Mouse (Mus musculus): ENCODE data around the gene Khdc4. TPM values are rescaled to one million over a fixed set of nuclear protein-coding genes. Genes with fewer than 3 reads are reported as not detected.
"Not testable (repeated sequence)": the region's sequence is repeated elsewhere in the genome, so short reads cannot be mapped to it uniquely, and the experiment has no call there.

Khdc4 gene
- total and polyA plus RNA-seq, 2 experiments from 2014 or later: 66.1 to 74.4 TPM

DNA sequence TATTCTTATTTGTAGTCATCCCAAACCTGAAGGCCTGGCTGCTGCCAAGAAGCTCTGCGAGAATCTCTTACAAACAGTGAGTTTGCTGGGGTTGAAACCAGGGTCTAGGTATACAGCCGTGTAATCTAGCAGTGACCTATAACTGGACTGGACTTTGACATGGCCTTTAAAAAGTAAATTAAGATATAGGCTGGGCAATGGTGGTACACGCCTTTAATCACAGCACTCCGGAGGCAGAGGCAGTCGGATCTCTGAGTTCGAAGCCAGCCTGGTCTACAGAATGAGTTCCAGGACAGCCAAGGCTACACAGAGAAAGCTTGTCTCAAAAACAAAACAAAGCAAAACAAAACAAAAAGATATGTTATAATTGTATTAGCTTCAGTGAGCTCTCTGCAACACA lies 13.2 kb downstream of the Khdc4 start:
- 97% methylated on average over 6 of the region's 6 CpGs for WGBS
- no peaks in the 10 kb centered on the region for H3K4me1 ChIP-seq (ENCODE audit: insufficient read depth, low read length)

GRCm38 (mm10) chr3:88700247-88700646 lies 14.6 kb downstream of the Khdc4 start:
- H3K27ac ChIP-seq: no peak overlapping the region
- H3K4me3 ChIP-seq (ENCODE audit: low read length): no peak overlapping the region
- H3K4me1 ChIP-seq (ENCODE audit: insufficient read depth, low read length): no peaks in the 10 kb centered on the region
- DNase-seq (ENCODE audit: low spot score) (no peak), ATAC-seq (no peak)
- no peak overlapping the region for H3K9ac ChIP-seq (replicated peaks; ENCODE audit: low read length)
- no peak for TF ChIP-seq CTCF (IDR thresholded peaks at IDR 0.05; ENCODE audit: low read depth)
- no peaks in the 10 kb centered on the region for H3K9me3 ChIP-seq (ENCODE audit: low read length)
- H3K36me3 ChIP-seq (ENCODE audit: insufficient read depth, low read length): peaks cover 84% of the 10 kb centered on the region
- WGBS: 79% methylated on average over 3 of the region's 3 CpGs
- H3K4me2 ChIP-seq (ENCODE audit: low read depth, low read length): no peak overlapping the region
- no peaks in the 10 kb centered on the region for H3K27me3 ChIP-seq (ENCODE audit: insufficient read depth, low read length)

More for the DNA sequence above, 13.2 kb downstream of the Khdc4 start:
- H3K9ac ChIP-seq (replicated peaks; ENCODE audit: low read length): no peak overlapping the region
- H3K4me2 ChIP-seq (ENCODE audit: low read depth, low read length): no peak overlapping the region
- DNase-seq (ENCODE audit: low spot score): no peak
- no peaks in the 10 kb centered on the region for H3K9me3 ChIP-seq (ENCODE audit: low read length)
- peaks cover 83% of the 10 kb centered on the region for H3K36me3 ChIP-seq (ENCODE audit: insufficient read depth, low read length)
- no peaks in the 10 kb centered on the region for H3K27me3 ChIP-seq (ENCODE audit: insufficient read depth, low read length)
- H3K4me3 ChIP-seq (ENCODE audit: low read length): no peak overlapping the region
- TF ChIP-seq CTCF (IDR thresholded peaks at IDR 0.05; ENCODE audit: low read depth): no peak
- ATAC-seq: no peak
- no peak overlapping the region for H3K27ac ChIP-seq

GRCm38 (mm10) chr3:88701222-88701621 lies 15.6 kb downstream of the Khdc4 start:
- Histone ChIP-seq H3K9me3 (ENCODE audit: low read length) (no peaks in the 10 kb centered on the region), H3K9ac (replicated peaks; ENCODE audit: low read length) (no peak overlapping the region), H3K36me3 (ENCODE audit: insufficient read depth, low read length) (peaks cover 75% of the 10 kb centered on the region), H3K27ac (no peak overlapping the region), H3K4me3 (ENCODE audit: low read length) (no peak overlapping the region), H3K4me1 (ENCODE audit: insufficient read depth, low read length) (no peaks in the 10 kb centered on the region), H3K27me3 (ENCODE audit: insufficient read depth, low read length) (no peaks in the 10 kb centered on the region), H3K4me2 (ENCODE audit: low read depth, low read length) (no peak overlapping the region)
- ATAC-seq (no peak), DNase-seq (ENCODE audit: low spot score) (no peak)
- WGBS: 78% methylated on average over 3 of the region's 3 CpGs
- no peak for TF ChIP-seq CTCF (IDR thresholded peaks at IDR 0.05; ENCODE audit: low read depth)

DNA sequence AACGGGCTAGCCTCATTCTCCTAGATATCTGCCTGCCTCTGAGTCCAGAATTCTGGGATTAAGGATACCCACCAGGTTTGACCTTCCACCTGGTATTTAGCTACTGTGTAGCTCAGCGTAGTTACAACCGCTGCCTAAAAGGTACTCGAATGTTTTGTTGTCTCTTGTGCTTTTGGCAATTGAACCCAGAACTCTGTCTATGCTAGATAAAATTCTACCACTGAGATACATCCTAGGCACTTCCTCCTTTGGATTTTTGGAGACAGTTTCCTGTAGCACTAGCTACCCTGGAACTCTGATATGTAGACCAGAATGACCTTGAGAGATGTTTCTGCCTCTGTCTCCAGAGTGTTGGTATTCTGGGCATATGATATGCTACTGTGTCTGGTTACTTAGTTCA lies 28.1 kb downstream of the Khdc4 start:
- 91% methylated on average over 4 of the region's 4 CpGs for WGBS
- Histone ChIP-seq H3K9me3 (ENCODE audit: low read length) (no peaks in the 10 kb centered on the region), H3K9ac (replicated peaks; ENCODE audit: low read length) (no peak overlapping the region), H3K4me1 (ENCODE audit: insufficient read depth, low read length) (peaks cover 6% of the 10 kb centered on the region), H3K4me2 (ENCODE audit: low read depth, low read length) (no peak overlapping the region), H3K36me3 (ENCODE audit: insufficient read depth, low read length) (peaks cover 36% of the 10 kb centered on the region), H3K27ac (no peak overlapping the region), H3K4me3 (ENCODE audit: low read length) (no peak overlapping the region), H3K27me3 (ENCODE audit: insufficient read depth, low read length) (no peaks in the 10 kb centered on the region)
- TF ChIP-seq CTCF (IDR thresholded peaks at IDR 0.05; ENCODE audit: low read depth): no peak
- DNase-seq (ENCODE audit: low spot score): no peak
- ATAC-seq: no peak

- no peaks in the 10 kb centered on the region for H3K27me3 ChIP-seq (ENCODE audit: insufficient read depth, low read length)
- WGBS: 78% methylated on average over 2 of the region's 2 CpGs
- DNase-seq (ENCODE audit: low spot score) (no peak), ATAC-seq (no peak)
- no peaks in the 10 kb centered on the region for H3K9me3 ChIP-seq (ENCODE audit: low read length)
- peaks cover 10% of the 10 kb centered on the region for H3K4me1 ChIP-seq (ENCODE audit: insufficient read depth, low read length)
- peaks cover 33% of the 10 kb centered on the region for H3K36me3 ChIP-seq (ENCODE audit: insufficient read depth, low read length)
- H3K27ac ChIP-seq: no peak overlapping the region
- H3K4me2 ChIP-seq (ENCODE audit: low read depth, low read length): no peak overlapping the region
- no peak overlapping the region for H3K4me3 ChIP-seq (ENCODE audit: low read length)
- H3K9ac ChIP-seq (replicated peaks; ENCODE audit: low read length): no peak overlapping the region
- TF ChIP-seq CTCF (IDR thresholded peaks at IDR 0.05; ENCODE audit: low read depth): no peak
Measured at GRCm38 (mm10) chr3:88714725-88715124, 29.1 kb downstream of the Khdc4 start.

- 93% methylated on average over 5 of the region's 5 CpGs for WGBS
- H3K9me3 ChIP-seq (ENCODE audit: low read length); H3K27ac ChIP-seq; ATAC-seq; H3K4me3 ChIP-seq (ENCODE audit: low read length); DNase-seq (ENCODE audit: low spot score); H3K9ac ChIP-seq (replicated peaks; ENCODE audit: low read length); H3K4me2 ChIP-seq (ENCODE audit: low read depth, low read length); H3K27me3 ChIP-seq (ENCODE audit: insufficient read depth, low read length); H3K4me1 ChIP-seq (ENCODE audit: insufficient read depth, low read length): not testable (repeated sequence)
- H3K36me3 ChIP-seq (ENCODE audit: insufficient read depth, low read length): peaks cover 23% of the 10 kb centered on the region
Measured at GRCm38 (mm10) chr3:88715716-88716115, 30.1 kb downstream of the Khdc4 start.

DNA sequence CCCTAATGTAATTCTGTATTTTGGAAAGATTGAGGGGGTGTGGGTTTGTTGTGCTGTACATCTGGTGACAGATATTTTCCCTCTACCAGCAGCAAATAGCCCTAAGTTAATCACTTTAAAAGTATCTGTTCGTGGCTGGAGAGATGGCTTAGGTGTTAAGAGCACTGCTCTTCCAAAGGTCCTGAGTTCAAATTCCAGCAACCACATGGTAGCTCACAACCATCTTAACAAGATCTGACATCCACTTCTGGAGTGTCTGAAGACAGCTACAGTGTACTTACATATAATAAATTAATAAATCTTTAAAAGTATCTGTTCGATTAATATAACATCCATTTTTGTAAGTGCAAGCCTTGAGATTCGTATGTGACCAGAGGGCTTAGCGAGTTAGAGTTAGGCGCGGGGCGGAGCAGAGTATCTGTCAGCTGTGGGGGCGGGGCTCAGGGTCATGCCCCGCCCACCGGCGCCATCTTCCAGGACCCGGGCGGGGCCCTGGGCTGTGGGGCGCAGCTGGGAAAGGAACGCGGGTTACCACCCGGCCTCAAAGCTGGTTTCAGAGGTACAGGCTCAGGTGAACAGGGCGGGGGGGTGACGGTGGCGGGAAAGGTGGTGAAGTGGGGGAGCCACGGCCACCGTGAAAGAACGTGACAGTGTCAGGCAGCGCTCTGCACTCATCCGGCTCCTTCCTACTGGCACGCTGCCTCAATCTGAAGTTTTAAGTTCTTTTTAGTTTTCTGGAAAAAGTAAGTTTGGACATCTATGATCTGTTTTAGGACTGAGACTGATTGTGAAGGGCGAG lies 31.0 kb downstream of the Khdc4 start, which contains the start of gene Rit1:
Gene Rit1 (plus strand): TSS at position 440 of the 799 bp plus-strand sequence.
- 2% methylated on average over 27 of the region's 27 CpGs for WGBS
- ATAC-seq: peak; percentile 95
- peak within 1 kb of the TSS; percentile 53 for H3K9ac ChIP-seq (replicated peaks; ENCODE audit: low read length)

More for the DNA sequence above, 31.0 kb downstream of the Khdc4 start, which contains the start of gene Rit1:
- Histone ChIP-seq H3K4me1 (ENCODE audit: insufficient read depth, low read length) (peaks cover 10% of the 10 kb centered on the region), H3K27ac (peak within 1 kb of the TSS; percentile 71), H3K36me3 (ENCODE audit: insufficient read depth, low read length) (peaks cover 16% of the 10 kb centered on the region), H3K9me3 (ENCODE audit: low read length) (no peaks in the 10 kb centered on the region), H3K4me3 (ENCODE audit: low read length) (peak within 1 kb of the TSS; percentile 64), H3K4me2 (ENCODE audit: low read depth, low read length) (peak within 1 kb of the TSS; percentile 81), H3K27me3 (ENCODE audit: insufficient read depth, low read length) (no peaks in the 10 kb centered on the region)
- no peak for TF ChIP-seq CTCF (IDR thresholded peaks at IDR 0.05; ENCODE audit: low read depth)
- DNase-seq (ENCODE audit: low spot score): peak; percentile 92
